Mouse (Mus musculus) lung, adult 2 months (tissue): Measurements from ENCODE around the gene Adat2.

Source experiments
- CTCF ChIP-seq: fragments of 200-500 bp; IDR thresholded peaks from 2 replicates; pipeline ENCODE4 v1.5.1; 2011; ENCODE audit warnings: mild to moderate bottlenecking, low read length, control low read depth; ENCODE audit not compliant: insufficient read depth
- POLR2A ChIP-seq: fragments of 200-500 bp; IDR thresholded peaks from 2 replicates; pipeline ENCODE4 v1.6.1; 2011; ENCODE audit warnings: low read depth, mild to moderate bottlenecking, control low read depth, low read length, borderline replicate concordance; ENCODE audit errors: extremely low read depth

DNA sequence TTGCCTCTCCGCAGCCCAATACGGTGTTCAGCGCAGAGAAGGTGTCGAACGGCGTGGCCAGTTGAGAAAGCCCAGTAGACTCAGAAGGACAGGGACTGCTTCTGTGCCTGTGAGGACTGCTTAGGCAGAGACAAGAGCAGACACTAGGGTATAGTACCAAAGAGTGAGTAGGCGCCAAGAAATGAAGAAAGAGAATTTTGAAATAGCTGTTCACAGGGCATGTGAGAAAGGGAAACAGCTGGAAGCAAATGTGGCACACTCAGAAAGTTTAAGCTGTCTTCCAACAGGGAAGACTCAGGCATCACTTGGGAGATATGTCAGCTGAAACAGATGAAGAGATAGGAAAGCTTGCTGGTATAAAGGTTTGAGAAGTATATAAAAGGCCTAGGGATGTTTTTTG lies 16.0 kb upstream of the Adat2 start:
- TF ChIP-seq CTCF (no peak), POLR2A (no peak)
